Mouse (Mus musculus): ENCODE measurements around the gene Cd5. TPM values are rescaled to one million over a fixed set of nuclear protein-coding genes. Genes with fewer than 3 reads are reported as not detected.

Gene Cd5
- polyA plus RNA-seq, 1 experiment from 2014 or later, result 0.05 TPM

GRCm38 (mm10) chr19:10688537-10689352 is 50.1 kb downstream of the Cd5 start, which contains the start of gene Vps37c:
Vps37c (plus strand) TSS chr19:10688735.
- peak within 1 kb of the TSS; percentile 84 for H3K4me3 ChIP-seq (ENCODE audit: low read depth, low read length)
- DNase-seq (ENCODE audit: low spot score) (peak; percentile 97), ATAC-seq (replicated peaks; ENCODE audit: low FRiP score) (peak; percentile 93)
- peaks cover 7% of the 10 kb centered on the region for H3K4me1 ChIP-seq (replicated peaks; ENCODE audit: control insufficient read depth, insufficient read depth, low read length)
- H3K36me3 ChIP-seq (ENCODE audit: control insufficient read depth, insufficient read depth, low read length), result no peaks in the 10 kb centered on the region
- under 1% methylated on average over 71 of the region's 74 CpGs for WGBS
- H3K9ac ChIP-seq (ENCODE audit: low read length), result peak within 1 kb of the TSS; percentile 84
- H3K9me3 ChIP-seq (ENCODE audit: control insufficient read depth, low read length), result no peaks in the 10 kb centered on the region
- H3K4me2 ChIP-seq (ENCODE audit: low read depth, low read length, severe bottlenecking), result peak within 1 kb of the TSS; percentile 68
- H3K27ac ChIP-seq (ENCODE audit: low read depth, low read length), result peak within 1 kb of the TSS; percentile 86
- H3K27me3 ChIP-seq (ENCODE audit: control insufficient read depth, insufficient read depth, low read length), result no peaks in the 10 kb centered on the region

DNA sequence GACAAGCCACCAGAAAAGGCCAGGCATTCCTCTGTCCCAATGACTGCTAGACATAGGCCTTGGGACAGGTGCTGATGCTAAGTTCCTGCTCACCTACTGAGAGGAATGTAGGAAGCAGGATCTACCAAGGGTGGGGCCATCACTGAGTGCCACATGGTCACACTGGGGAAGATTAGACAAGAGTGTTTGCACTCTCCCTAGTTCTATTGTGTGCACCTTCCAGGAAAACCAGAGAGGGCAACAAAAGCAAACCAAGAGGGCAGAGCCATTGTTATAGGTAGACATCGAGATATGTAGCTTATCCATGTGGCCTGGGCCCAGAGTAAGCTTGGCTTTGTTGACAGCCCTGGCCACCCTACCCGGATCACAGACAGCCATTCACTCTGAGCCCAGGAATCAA is 53.1 kb downstream of the Cd5 start:
- DNase-seq (ENCODE audit: low spot score), result no peak
- Histone ChIP-seq H3K27me3 (ENCODE audit: control insufficient read depth, insufficient read depth, low read length) (no peaks in the 10 kb centered on the region), H3K27ac (ENCODE audit: low read depth, low read length) (no peak overlapping the region), H3K36me3 (ENCODE audit: control insufficient read depth, insufficient read depth, low read length) (no peaks in the 10 kb centered on the region), H3K4me3 (ENCODE audit: low read depth, low read length) (no peak overlapping the region), H3K9me3 (ENCODE audit: control insufficient read depth, low read length) (no peaks in the 10 kb centered on the region), H3K4me2 (ENCODE audit: low read depth, low read length, severe bottlenecking) (no peak overlapping the region), H3K9ac (ENCODE audit: low read length) (no peak overlapping the region), H3K4me1 (replicated peaks; ENCODE audit: control insufficient read depth, insufficient read depth, low read length) (peaks cover 7% of the 10 kb centered on the region)
- WGBS, result 86% methylated on average over 2 of the region's 2 CpGs
- ATAC-seq (replicated peaks; ENCODE audit: low FRiP score), result no peak

DNA sequence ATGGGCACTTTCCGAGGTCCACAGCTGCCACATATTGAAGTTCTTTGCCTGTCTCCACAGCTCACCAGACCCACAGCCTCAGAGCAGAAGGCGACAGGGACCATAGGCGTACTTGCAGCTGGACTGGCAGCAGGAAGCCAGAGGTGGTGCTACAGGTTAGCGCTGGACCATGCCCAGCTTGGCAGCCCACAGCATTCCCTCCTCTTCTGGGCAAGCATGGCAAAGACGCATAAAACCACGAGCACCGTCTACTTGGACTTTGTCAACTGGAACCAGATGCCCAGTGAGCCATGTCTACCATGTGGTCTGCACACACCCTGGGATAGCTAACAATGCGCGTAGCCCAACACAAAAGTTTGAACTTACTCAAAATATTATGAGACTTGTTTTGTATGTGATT is 53.7 kb downstream of the Cd5 start:
- no peaks in the 10 kb centered on the region for H3K9me3 ChIP-seq (ENCODE audit: control insufficient read depth, low read length)
- 92% methylated on average over 9 of the region's 9 CpGs for WGBS

DNA sequence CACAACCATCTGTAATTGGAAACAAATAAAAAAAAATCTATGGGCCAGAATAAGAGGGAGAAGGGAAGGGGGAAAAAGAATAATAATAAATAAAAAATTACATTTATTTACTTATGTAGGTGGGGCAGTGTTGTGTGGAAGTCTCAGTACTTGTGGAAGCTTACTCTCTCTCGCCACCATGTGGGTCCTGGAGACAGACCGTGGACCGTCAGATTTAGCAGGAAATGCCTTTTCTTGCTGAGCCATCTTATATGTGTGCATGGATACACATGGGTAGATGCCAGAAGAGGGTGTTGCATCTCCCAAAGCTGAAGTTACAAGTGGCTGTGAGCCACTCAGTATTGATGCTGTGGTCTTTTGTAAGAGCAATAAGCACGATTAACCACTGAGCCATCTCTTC is 57.2 kb downstream of the Cd5 start:
- Histone ChIP-seq H3K36me3 (ENCODE audit: control insufficient read depth, insufficient read depth, low read length) (no peaks in the 10 kb centered on the region), H3K4me3 (ENCODE audit: low read depth, low read length) (no peak overlapping the region), H3K4me2 (ENCODE audit: low read depth, low read length, severe bottlenecking) (no peak overlapping the region), H3K27me3 (ENCODE audit: control insufficient read depth, insufficient read depth, low read length) (no peaks in the 10 kb centered on the region), H3K27ac (ENCODE audit: low read depth, low read length) (no peak overlapping the region), H3K9ac (ENCODE audit: low read length) (no peak overlapping the region), H3K9me3 (ENCODE audit: control insufficient read depth, low read length) (no peaks in the 10 kb centered on the region), H3K4me1 (replicated peaks; ENCODE audit: control insufficient read depth, insufficient read depth, low read length) (0 out of 2 replicates have a peak, but pooled peaks cover 1% of the 10 kb centered on the region)
- no peak for DNase-seq (ENCODE audit: low spot score)
- no peak for ATAC-seq (replicated peaks; ENCODE audit: low FRiP score)
- WGBS, result 68% methylated on average over 4 of the region's 4 CpGs

More for the DNA sequence above, 53.7 kb downstream of the Cd5 start:
- Histone ChIP-seq H3K36me3 (ENCODE audit: control insufficient read depth, insufficient read depth, low read length) (no peaks in the 10 kb centered on the region), H3K4me2 (ENCODE audit: low read depth, low read length, severe bottlenecking) (no peak overlapping the region), H3K9ac (ENCODE audit: low read length) (no peak overlapping the region), H3K27me3 (ENCODE audit: control insufficient read depth, insufficient read depth, low read length) (no peaks in the 10 kb centered on the region), H3K4me3 (ENCODE audit: low read depth, low read length) (no peak overlapping the region), H3K4me1 (replicated peaks; ENCODE audit: control insufficient read depth, insufficient read depth, low read length) (peaks cover 7% of the 10 kb centered on the region), H3K27ac (ENCODE audit: low read depth, low read length) (no peak overlapping the region)
- no peak for DNase-seq (ENCODE audit: low spot score)
- ATAC-seq (replicated peaks; ENCODE audit: low FRiP score), result no peak

GRCm38 (mm10) chr19:10678772-10679067 is 60.1 kb downstream of the Cd5 start:
- DNase-seq (ENCODE audit: low spot score) (no peak), ATAC-seq (replicated peaks; ENCODE audit: low FRiP score) (no peak)
- Histone ChIP-seq H3K9me3 (ENCODE audit: control insufficient read depth, low read length) (no peaks in the 10 kb centered on the region), H3K4me3 (ENCODE audit: low read depth, low read length) (no peak overlapping the region), H3K4me1 (replicated peaks; ENCODE audit: control insufficient read depth, insufficient read depth, low read length) (0 out of 2 replicates have a peak, but pooled peaks cover 1% of the 10 kb centered on the region), H3K36me3 (ENCODE audit: control insufficient read depth, insufficient read depth, low read length) (no peaks in the 10 kb centered on the region), H3K4me2 (ENCODE audit: low read depth, low read length, severe bottlenecking) (no peak overlapping the region), H3K27me3 (ENCODE audit: control insufficient read depth, insufficient read depth, low read length) (no peaks in the 10 kb centered on the region), H3K27ac (ENCODE audit: low read depth, low read length) (no peak overlapping the region), H3K9ac (ENCODE audit: low read length) (no peak overlapping the region)
- 83% methylated on average over 1 of the region's 1 CpGs for WGBS

- WGBS, result 49% methylated on average over 6 of the region's 6 CpGs
- Histone ChIP-seq H3K9me3 (ENCODE audit: control insufficient read depth, low read length) (no peaks in the 10 kb centered on the region), H3K36me3 (ENCODE audit: control insufficient read depth, insufficient read depth, low read length) (no peaks in the 10 kb centered on the region), H3K4me1 (replicated peaks; ENCODE audit: control insufficient read depth, insufficient read depth, low read length) (0 out of 2 replicates have a peak, but pooled peaks cover 1% of the 10 kb centered on the region), H3K27me3 (ENCODE audit: control insufficient read depth, insufficient read depth, low read length) (no peaks in the 10 kb centered on the region), H3K9ac (ENCODE audit: low read length) (no peak within 1 kb of the TSS), H3K4me2 (ENCODE audit: low read depth, low read length, severe bottlenecking) (no peak within 1 kb of the TSS), H3K4me3 (ENCODE audit: low read depth, low read length) (no peak within 1 kb of the TSS), H3K27ac (ENCODE audit: low read depth, low read length) (no peak within 1 kb of the TSS)
- DNase-seq (ENCODE audit: low spot score), result peak; percentile 79
- peak; percentile 74; the same call in 1 of the 2 replicates for ATAC-seq (replicated peaks; ENCODE audit: low FRiP score)
Measured at GRCm38 (mm10) chr19:10677915-10678771, 60.7 kb downstream of the Cd5 start, which contains the start of gene Pga5. Pga5 (minus strand) TSS chr19:10678071.

- H3K4me1 ChIP-seq (replicated peaks; ENCODE audit: control insufficient read depth, insufficient read depth, low read length), result 0 out of 2 replicates have a peak, but pooled peaks cover 1% of the 10 kb centered on the region
- 83% methylated on average over 16 of the region's 16 CpGs for WGBS
- H3K27me3 ChIP-seq (ENCODE audit: control insufficient read depth, insufficient read depth, low read length), result no peaks in the 10 kb centered on the region
- no peaks in the 10 kb centered on the region for H3K36me3 ChIP-seq (ENCODE audit: control insufficient read depth, insufficient read depth, low read length)
- no peak for DNase-seq (ENCODE audit: low spot score)
- ATAC-seq (replicated peaks; ENCODE audit: low FRiP score), result no peak
- no peak overlapping the region for H3K9ac ChIP-seq (ENCODE audit: low read length)
- no peak overlapping the region for H3K4me2 ChIP-seq (ENCODE audit: low read depth, low read length, severe bottlenecking)
- no peaks in the 10 kb centered on the region for H3K9me3 ChIP-seq (ENCODE audit: control insufficient read depth, low read length)
- H3K4me3 ChIP-seq (ENCODE audit: low read depth, low read length), result no peak overlapping the region
- H3K27ac ChIP-seq (ENCODE audit: low read depth, low read length), result no peak overlapping the region
Measured at GRCm38 (mm10) chr19:10676656-10677055, 62.1 kb downstream of the Cd5 start.

DNA sequence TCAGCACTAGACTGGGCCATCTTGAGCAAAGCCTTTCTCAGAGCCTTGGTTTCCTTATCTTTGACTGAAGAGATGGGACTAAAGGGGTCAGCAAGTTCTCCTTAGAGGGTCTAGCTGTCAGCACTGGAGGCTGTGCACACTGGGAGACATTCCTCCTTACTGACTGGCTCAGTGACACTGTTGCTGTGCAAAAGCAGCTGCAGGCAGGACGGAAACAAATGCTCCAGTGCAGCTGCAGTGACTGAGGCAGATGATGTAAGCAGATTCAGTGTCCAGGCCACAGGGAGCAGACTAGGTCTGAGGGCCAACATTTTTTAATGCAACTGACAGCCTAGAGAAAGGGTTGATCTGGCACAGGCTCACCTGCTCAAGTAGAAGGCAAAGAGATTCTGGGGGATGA is 65.5 kb downstream of the Cd5 start:
- H3K4me1 ChIP-seq (replicated peaks; ENCODE audit: control insufficient read depth, insufficient read depth, low read length), result no peaks in the 10 kb centered on the region
- no peak for DNase-seq (ENCODE audit: low spot score)
- no peaks in the 10 kb centered on the region for H3K27me3 ChIP-seq (ENCODE audit: control insufficient read depth, insufficient read depth, low read length)
- ATAC-seq (replicated peaks; ENCODE audit: low FRiP score), result no peak
- no peak overlapping the region for H3K4me3 ChIP-seq (ENCODE audit: low read depth, low read length)
- H3K4me2 ChIP-seq (ENCODE audit: low read depth, low read length, severe bottlenecking), result no peak overlapping the region
- 63% methylated on average over 1 of the region's 1 CpGs for WGBS
- H3K27ac ChIP-seq (ENCODE audit: low read depth, low read length), result no peak overlapping the region
- H3K9me3 ChIP-seq (ENCODE audit: control insufficient read depth, low read length), result no peaks in the 10 kb centered on the region
- no peaks in the 10 kb centered on the region for H3K36me3 ChIP-seq (ENCODE audit: control insufficient read depth, insufficient read depth, low read length)
- no peak overlapping the region for H3K9ac ChIP-seq (ENCODE audit: low read length)

All from forebrain, embryonic 11.5 days (tissue).